Mouse (Mus musculus) right cerebral cortex, postnatal 4 days (tissue): ENCODE measurements at regions not wholly inside any gene's neighbourhood (a gene's known extent, or its start where the extent isn't known, plus 50 kb on each side); places are given as distances from the start of the nearest gene placed in this dataset.

Source experiments
- DNase-seq: peaks from one replicate; pipeline ENCODE4 v3.0.0-alpha.2; 2022

DNA sequence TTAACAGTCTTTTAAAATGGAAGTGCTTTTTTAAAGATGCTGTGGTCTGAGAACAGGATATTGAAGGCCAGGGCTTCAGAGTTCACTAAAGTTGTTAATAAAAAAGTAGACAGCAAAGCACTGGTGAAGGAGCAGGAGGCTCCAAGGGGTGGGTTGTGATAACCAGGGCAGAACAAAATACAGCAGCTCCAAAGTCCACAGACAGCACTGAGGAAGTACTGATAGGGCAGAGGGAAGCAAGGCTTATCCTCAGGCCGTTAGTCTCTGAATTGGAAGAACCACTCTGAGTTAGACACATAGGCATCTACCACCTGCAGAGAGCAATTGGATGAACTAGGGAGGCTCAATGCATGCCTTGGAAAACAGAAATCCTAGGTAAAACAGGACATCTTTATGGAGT, 62.1 kb downstream of the P2ry1 start:
- DNase-seq: no peak

DNA sequence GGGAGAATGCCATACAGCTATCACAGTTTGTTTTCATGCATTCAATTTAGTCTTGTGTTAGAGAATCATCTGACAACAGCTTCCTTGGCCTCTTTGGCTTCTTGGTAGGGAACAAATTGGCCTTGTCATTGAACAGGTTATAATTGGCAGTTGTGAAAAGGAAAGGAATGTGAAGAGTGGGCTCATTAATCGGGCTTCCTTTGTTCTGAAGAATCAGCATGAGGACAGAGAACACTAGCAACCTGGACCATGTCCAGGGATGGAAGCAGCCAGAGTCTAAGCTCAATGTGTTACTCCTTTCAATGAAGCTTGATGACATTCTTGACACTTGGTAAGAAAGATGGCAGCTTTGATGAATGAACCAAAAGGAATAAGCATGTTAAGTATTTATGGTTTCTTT, 64.5 kb downstream of the P2ry1 start:
- no peak for DNase-seq

DNA sequence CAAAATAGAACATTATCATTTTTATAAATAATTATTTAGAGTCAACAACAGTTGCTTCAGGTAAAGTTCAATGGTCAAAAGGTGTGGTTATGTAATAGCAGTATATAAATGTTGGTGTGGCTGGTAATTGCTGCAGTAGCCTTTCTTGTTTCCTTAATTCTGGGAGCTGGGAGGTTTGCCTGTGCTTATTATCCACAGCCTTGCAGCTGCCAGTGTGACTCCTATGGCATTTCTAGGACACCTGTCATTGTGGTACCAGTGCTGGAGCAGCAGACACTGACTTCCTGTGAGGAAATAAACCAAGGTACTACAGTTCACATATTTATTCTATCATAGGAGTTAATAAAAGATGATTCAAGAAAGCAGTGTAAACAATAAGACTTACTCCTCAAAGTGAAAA, 65.6 kb downstream of the P2ry1 start:
- DNase-seq: no peak

DNA sequence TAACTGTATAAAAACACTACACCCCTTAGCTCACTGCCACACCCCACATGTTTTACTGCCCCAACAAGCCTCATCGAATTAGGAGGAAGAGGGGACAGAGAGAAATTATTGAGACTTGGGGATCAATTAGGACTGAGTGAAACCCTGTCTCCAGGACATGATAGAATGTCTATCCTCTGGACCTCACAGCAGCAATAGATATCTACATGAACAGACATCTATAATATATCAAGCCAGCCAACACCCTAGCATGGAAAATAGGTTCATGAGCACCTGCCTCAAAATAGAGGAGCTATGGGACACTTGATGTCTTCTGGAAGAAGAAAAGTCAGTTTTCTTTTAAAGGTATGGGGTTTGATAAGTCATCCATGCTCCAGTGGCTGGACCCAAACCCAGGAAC, 68.4 kb downstream of the P2ry1 start:
- DNase-seq: no peak

DNA sequence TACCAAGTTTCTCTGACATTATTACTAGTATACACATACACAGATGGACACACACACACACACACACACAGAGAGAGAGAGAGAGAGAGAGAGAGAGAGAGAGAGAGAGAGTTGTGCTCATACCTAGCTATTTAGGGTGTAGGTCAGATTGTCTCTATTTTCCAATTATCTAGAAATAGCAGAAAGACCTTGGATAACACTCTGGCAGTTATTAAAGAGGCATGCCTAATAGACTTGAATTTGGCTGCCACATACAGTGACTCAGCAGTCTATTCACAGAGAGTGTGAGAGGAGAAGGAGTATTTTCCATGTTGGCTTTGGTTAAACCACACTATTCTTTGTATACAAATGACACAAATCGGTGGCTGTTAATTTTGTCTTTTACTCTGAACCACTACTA, 69.7 kb downstream of the P2ry1 start:
- DNase-seq: no peak

DNA sequence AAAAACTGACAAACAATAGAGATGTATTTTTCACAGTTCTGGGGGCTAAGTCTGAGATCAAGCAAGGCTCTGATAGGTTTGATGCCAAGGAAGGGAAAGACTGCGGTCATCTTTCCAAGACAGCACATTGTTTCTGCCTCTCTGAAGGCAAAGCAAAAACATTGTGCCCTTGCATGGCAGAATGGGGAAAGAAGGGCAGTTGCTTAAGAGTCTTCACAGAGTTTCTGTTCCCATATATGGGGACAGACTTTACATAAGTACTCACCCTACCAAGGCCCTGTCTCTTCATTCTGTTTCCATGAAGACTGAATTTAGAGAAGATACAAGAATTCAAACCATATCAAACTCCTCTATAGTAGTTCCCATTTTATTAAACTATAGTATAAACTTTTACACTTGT, 70.5 kb downstream of the P2ry1 start:
- no peak for DNase-seq

DNA sequence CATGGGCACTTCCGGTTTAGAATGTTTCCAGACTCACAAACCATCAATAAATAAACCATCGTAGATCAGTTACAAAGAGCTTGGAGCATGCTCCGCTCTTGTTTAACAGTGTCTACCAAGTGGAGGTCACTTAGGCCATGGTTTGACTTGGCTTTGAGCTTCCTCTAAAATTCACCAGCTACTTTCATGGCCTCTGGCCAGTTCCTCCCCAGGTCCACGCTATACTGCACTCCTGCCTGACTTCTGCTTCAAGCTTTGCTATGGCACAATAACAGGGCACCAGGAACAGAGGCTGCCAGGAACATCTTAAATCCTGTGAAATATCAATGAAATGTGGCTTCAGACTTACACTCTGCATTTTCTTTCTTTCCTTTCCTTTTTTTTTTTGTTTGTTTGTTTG, 71.2 kb downstream of the P2ry1 start:
- DNase-seq: no peak

DNA sequence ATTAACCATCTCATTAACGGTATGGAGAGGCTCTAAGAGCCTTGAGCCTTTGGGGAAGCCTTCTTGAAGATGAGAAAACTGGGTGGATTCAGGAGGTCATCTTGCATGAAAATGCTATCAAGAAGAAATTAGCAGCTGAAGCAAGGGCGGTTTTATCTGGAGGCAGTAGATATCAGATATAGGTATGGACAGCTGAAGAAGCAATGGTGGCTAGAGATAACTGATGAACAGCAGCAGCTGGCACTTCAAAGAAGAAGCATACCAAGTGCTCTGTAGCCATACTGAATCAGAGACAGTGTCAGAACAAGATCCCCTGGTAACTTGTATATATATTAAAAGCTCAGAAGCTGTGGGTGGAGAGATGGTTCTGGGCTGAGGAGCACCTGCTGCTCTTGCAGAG, 73.2 kb downstream of the P2ry1 start:
- DNase-seq: no peak

DNA sequence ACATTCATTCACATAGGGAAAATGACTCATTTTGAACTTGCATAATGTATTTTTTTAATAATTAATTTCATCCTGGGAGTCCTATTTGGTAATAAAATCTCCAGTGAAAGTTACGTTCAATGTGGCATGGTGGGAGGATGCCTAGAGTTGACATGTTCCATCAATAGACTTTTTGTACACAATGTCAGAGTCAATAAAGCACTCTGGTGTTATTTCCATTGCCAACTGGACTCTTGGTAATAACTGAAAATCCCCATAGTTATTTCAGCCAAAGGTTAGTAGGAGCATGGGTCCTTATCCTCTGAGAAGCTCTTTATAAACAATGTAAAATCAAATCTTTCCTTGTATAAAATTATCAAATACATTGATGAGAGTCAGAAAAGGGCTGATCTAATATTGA, 87.3 kb downstream of the P2ry1 start:
- DNase-seq: no peak

DNA sequence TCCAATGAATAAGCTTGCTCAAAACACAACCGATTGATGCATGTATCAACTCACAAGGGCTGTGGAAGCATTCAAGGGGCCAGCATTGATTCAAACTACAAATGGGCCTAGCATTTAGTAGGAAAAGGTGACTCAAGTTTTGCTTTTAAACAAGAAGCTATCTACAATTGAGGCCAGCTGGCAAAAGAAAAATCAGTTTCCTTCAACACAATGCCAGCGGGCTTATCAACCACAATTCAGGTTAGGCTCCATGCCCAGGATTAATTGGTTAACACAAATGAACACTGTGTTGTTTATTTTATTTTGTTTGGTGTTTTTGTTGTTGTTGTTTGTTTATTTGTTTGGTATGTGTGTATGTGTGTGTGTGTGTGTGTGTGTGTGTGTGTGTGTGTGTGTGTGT, 89.4 kb downstream of the P2ry1 start:
- no peak for DNase-seq

DNA sequence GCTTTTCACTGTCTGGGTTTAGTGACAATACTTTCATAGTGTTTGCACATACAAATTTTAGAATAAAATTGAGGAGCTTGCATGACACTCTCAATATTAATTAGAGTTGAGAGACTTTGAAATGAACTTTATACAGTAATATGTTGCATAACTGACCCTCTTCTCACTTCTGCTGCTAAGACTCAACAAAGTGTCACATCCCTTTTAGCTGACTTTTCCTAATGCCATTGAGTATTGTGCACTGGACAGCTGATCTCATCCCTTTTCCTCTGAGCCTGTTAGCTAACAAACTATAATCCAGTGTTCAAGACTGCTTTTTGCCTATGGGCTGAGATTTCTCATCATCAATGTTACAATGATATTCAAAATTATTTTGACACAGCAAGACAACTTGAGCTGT, 113.8 kb downstream of the P2ry1 start:
- DNase-seq: no peak

DNA sequence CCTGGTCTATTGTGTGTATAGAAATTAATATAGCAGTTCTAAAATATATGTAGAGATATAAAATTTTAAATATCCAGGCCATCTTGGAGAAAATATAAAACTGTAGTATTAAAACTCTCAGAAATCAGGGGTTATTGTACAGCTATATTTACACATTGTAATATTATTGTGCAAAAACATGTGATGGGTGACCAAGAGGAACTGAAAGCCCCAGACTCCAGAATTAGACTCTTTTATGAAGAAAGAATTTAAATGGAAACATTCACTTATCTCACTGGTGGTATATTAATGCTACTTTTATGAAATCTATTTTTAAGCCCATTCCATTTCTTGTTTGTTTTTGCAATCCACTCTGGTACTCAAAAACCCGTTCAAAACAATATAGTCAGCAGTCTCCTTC, 130.5 kb downstream of the P2ry1 start:
- no peak for DNase-seq

DNA sequence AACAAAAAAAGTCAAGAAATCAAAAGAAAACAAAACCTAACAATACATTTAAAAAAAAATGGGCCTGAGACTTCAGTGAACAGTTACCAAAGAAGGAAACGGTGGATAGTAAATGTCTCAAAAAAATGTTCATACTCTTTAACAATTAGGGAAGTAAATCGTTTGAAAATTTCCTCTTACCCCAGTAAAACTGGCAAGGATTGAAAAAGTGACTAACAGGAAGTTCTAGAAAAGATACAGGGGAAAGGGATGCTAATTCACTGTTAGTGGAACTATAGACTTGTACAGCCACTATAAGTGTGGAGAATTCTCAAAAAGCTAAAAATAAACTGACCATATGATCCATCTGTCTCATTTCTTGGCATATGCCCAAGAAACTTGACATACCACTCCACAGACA, 151.5 kb downstream of the P2ry1 start:
- DNase-seq: no peak

DNA sequence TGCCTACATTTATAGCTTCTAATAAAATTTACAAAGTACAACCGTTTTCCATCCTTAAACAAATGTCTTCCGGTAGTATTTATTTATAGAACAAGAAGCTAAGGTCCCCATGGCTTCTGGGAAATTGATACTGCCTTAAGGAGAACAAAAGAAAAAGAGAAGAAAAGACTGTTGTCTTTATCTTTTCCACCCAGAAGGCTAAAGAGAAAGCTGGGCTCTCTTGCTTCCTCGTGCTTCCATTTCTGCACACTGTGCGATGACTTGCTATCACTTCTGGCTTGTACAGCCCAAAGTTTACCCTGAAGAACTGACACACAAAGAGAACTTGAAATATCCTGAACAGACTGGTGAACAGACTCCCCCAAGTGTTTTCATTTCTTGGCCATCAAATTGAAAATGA, 157.2 kb downstream of the P2ry1 start:
- no peak for DNase-seq

DNA sequence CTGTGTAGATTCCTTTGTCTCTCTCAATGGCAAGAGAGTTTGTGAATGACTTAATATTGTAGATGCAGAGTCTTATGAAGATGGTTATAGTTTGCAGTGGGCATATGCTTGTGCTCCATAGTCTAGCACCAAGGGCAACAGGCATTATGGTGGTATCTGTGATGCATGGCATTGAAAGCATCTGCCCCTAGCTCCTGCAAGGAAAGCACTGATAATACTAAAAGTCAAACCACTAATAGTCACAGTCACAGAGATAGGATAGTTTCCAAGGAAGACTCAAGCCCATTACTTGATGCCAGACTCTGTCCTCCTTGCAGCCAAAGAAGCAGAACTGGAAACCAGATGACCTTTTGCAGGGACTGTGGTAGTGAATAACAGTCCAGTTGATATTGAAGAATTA, 158.8 kb downstream of the P2ry1 start:
- DNase-seq: no peak

DNA sequence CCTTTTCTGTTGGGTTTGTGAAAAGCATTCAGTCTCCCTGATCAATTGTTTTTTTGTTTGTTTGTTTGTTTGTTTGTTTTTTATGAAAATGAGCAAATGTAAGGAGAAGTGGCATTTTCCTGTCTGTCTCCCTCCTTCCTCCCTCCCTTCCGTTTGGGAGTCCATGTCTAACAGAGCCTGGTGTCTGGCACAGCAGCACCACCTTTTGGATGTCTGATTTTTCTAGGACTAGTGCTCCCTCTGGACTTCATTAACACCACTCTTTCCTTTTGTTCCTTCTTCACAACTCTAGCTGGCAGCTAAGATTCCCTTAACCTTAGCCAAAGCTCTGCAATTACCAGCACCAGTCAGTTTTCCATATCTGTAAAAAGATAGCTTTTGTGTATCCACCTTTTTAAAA, 175.6 kb upstream of the Rap2b start:
- no peak for DNase-seq

DNA sequence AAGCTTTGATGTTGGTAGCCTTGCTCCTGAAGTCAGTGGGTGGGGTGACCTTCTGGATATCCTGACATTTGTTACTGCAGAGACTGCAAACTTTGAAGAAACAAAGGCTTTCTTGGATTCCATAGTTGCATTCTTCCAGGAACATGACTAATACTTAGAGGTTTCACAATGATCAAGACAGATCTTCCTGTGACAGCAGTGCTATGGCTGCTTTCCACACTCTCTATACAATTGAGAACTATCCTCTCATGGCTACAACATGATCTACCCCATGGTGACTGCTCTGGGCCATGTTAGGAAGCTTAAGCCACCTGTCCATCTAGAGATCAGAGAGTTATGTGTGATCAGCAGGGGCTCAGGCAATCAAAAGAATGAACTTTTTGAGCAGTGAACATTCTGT, 172.8 kb upstream of the Rap2b start:
- no peak for DNase-seq

DNA sequence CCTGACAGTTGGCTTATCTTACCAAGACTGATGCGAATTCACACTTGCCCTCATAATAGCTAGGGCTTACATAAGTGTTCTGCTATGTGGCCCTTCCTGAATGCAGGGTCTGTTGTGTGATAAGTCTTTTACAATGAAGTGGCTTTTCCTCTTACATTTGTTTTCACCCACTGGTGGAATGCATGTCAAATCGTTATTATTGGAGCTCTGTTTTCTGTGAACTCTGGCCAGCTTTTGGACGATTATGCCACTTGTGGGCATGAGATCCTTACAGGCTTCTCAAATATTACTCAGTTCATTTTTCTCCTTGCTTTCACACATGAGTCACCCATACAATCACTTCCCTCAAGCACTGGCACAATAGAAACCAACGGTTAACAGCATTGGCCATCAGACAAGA, 144.9 kb upstream of the Rap2b start:
- no peak for DNase-seq

DNA sequence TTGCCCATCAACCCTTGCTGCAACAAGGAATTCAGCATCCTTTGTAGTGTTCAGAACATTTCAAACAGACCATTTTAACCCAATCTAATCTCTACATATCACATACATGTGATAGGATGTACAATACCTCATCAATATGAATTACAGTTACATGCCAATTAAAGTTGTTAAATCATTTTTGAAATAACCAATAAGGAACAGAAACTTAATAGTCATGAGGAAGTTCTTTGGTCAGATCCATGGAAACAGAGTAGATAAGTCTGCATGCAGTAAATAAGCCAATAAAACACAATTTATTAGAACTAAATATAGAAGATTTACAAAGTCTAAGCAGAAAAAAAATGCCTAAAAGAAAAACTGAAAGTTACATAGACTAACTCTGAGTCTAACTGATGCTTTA, 136.9 kb upstream of the Rap2b start:
- DNase-seq: no peak

DNA sequence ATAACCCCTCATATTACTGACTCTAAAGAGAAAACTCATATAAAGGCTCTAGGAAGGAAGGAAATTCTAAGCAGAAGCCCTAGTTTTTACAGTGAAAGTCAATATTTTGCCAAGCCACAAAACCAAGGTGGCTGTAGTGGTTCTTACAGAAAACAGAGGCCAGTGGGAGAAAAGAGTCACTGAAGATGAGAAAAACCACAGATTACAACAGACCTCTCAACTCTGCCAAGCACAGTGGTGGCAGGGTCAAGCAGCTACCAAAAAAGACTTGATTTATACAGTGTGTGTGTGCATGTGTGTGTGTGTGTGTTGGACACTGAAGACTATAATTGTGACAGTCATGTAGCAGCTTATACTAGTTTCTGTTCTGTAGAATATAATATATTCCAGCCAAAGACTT, 136.4 kb upstream of the Rap2b start:
- no peak for DNase-seq

DNA sequence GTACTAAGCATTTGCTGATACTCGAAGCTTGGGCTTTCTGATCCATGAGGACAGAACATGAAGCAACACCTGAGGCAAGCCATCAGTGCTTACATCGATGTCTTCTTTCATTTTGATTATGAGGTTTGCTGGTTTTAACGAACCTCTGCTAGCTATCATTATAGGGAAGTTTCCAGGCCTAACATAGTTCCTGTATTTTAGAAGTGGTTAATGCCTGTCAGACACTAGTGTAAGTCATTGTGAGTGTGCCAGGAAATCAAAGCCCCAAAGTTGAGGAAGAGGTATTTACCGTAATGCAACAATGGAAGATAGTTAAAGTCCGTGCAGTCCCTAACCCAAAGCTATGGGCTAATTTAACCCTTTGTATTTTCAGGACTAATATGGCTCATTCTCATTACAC, 120.1 kb upstream of the Rap2b start:
- DNase-seq: no peak

DNA sequence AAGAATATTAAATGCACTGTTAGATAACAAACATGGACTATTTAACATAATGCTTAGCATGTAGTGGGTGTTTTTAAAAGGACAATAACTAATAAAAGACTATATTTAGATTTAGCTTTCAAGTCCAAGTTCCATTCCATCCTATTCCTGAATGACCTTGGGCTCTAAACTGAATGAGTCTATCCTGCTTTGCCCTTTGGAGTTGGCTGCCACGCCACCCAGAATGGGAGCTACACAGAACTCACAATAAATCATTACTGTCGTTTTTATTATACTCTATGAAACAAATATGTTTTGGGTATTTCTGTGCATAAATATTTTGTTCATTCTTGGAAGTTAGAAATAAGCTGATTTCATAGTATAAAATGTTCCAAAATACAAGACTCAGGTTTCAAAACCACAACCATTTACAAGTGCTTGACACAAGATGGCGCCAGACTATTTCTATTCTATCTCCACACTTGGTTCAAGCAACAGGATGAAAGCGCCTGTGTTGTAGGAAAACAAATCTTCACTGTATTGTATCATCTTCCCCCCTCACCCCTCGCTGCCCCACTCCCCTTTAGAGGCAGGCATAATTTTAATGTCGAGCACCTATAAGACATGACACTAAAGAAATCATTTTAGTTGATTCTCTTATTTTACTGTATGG, 117.4 kb upstream of the Rap2b start:
- peak; percentile 36 for DNase-seq

DNA sequence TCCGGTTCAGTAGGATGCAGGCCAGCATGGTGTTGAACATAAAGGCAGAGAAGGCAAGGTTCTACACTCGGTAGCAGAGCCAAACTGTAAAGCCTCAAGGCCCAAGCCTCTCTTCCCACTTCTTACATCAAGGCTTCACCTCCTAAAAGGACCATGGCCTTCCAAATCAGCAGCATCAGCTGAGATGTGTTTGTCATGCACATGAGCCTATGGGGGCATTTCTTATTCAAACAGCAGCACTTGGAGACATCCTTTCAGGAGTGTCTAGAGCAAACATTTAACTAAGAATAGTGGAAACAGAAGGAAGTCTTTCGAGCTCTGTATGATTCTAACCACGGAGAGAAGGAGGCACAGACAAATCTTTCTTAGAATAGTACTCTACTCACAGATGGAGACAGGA, 115.0 kb upstream of the Rap2b start:
- DNase-seq: no peak

DNA sequence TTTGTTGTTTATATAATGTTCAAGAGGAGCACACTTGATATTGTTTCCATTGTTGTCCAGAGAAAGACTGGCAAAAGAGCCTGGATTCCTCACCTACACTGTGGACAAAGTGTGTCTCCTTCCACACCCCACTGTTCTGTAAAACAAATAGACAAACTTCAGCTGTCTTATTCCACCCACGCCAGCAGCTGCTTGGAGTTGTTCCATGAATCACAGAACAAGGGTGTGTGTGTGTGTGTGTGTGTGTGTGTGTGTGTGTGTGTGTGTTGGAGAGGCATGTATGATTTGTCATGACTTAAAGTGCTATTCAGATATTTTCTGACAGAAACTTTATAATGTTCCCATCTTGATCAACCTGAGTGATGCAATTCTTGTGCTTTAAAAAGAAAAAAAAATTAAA, 114.1 kb upstream of the Rap2b start:
- DNase-seq: no peak

DNA sequence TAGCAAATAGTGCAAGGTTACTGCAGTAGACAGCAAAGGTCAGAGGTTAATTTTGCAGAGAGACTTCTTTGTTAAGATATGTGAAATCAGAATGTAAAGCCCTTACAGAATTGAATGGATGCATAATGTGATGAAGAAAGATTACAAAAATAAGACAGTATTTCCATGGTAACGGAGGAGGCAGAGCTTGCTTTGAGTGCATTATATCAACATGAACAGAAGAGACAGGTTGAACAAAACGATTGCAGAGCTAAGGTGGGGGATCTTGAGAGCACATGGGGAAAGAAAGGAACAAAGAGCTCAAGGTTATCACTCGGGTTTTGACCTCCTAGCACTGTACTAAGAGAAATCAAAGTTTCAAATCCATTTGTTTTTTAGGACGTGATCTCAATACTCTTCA, 106.2 kb upstream of the Rap2b start:
- DNase-seq: no peak

DNA sequence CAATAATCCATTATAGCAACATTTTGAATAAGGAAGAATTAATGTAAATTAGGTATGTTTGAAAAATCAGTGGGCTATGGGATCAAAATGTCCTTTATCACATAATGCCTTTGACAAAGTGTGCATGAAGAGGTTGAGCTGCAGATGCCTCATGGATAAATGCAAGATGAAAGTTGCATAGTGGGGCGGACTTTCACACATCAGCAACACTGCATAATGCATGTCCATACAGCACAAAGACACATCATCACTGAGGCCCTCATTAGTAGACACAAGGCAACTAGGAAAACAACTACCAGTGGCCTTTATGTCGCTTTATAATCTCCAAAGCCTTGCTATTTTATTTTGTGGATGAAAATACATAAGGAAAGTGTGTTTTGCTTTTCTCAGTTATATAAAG, 105.8 kb upstream of the Rap2b start:
- no peak for DNase-seq
